Mouse (Mus musculus): ENCODE data around the gene Gm20388. TPM values are rescaled to one million over a fixed set of nuclear protein-coding genes. Genes with fewer than 3 reads are reported as not detected.

Gene Gm20388
- polyA plus RNA-seq, 1 experiment from 2014 or later, result 5.5 TPM

GRCm38 (mm10) chr8:122474951-122475560, 2564.4 kb downstream of the Gm20388 start:
- peaks cover 61% of the 10 kb centered on the region for H3K36me3 ChIP-seq (replicated peaks)
- no peaks in the 10 kb centered on the region for H3K27me3 ChIP-seq (ENCODE audit: poor library complexity, severe bottlenecking)
- H3K4me1 ChIP-seq, result peaks cover 31% of the 10 kb centered on the region
- H3K4me3 ChIP-seq, result peak overlapping the region; percentile 98
- H3K27ac ChIP-seq, result peak overlapping the region; percentile 91
- WGBS, result 21% methylated on average over 16 of the region's 16 CpGs
- DNase-seq (ENCODE audit: extremely low spot score, low spot score), result no peak
- no peaks in the 10 kb centered on the region for H3K9me3 ChIP-seq

GRCm38 (mm10) chr8:122475580-122476320, 2565.1 kb downstream of the Gm20388 start, which contains the start of the genes Rnf166 and Ctu2:
Gene Rnf166, minus strand, starts transcription at chr8:122476064.
Gene Ctu2, plus strand, starts transcription at chr8:122476143.
- WGBS, result under 1% methylated on average over 100 of the region's 103 CpGs
- peak; percentile 90 for DNase-seq (ENCODE audit: extremely low spot score, low spot score)
- Histone ChIP-seq H3K9me3 (no peaks in the 10 kb centered on the region), H3K36me3 (replicated peaks) (peaks cover 62% of the 10 kb centered on the region), H3K27ac (peak within 1 kb of the TSS; percentile 91), H3K27me3 (ENCODE audit: poor library complexity, severe bottlenecking) (no peaks in the 10 kb centered on the region), H3K4me1 (peaks cover 31% of the 10 kb centered on the region), H3K4me3 (peak within 1 kb of the TSS; percentile 98)

- Histone ChIP-seq H3K9me3 (no peaks in the 10 kb centered on the region), H3K27me3 (ENCODE audit: poor library complexity, severe bottlenecking) (no peaks in the 10 kb centered on the region), H3K4me3 (no peak overlapping the region), H3K36me3 (replicated peaks) (peaks cover 99% of the 10 kb centered on the region), H3K4me1 (peaks cover 2% of the 10 kb centered on the region), H3K27ac (no peak overlapping the region)
- no peak for DNase-seq (ENCODE audit: extremely low spot score, low spot score)
- 97% methylated on average over 8 of the region's 8 CpGs for WGBS
Measured at GRCm38 (mm10) chr8:122482448-122482847, 2571.8 kb downstream of the Gm20388 start.

- peaks cover 99% of the 10 kb centered on the region for H3K36me3 ChIP-seq (replicated peaks)
- H3K4me1 ChIP-seq, result no peaks in the 10 kb centered on the region
- DNase-seq (ENCODE audit: extremely low spot score, low spot score), result no peak
- no peak overlapping the region for H3K27ac ChIP-seq
- no peaks in the 10 kb centered on the region for H3K27me3 ChIP-seq (ENCODE audit: poor library complexity, severe bottlenecking)
- H3K9me3 ChIP-seq, result no peaks in the 10 kb centered on the region
- whole genome bisulfite sequencing, result 96% methylated on average over 7 of the region's 7 CpGs
- H3K4me3 ChIP-seq, result no peak overlapping the region
Measured at GRCm38 (mm10) chr8:122483877-122484276, 2573.2 kb downstream of the Gm20388 start.

- WGBS, result 93% methylated on average over 12 of the region's 12 CpGs
- H3K36me3 ChIP-seq (replicated peaks), result peaks cover 99% of the 10 kb centered on the region
Measured at GRCm38 (mm10) chr8:122484831-122485230, 2574.2 kb downstream of the Gm20388 start.

GRCm38 (mm10) chr8:122488387-122488786, 2577.7 kb downstream of the Gm20388 start:
- no peak overlapping the region for H3K4me3 ChIP-seq
- no peaks in the 10 kb centered on the region for H3K27me3 ChIP-seq (ENCODE audit: poor library complexity, severe bottlenecking)
- no peak for DNase-seq (ENCODE audit: extremely low spot score, low spot score)
- H3K9me3 ChIP-seq, result no peaks in the 10 kb centered on the region; the same call in 1 of the 2 replicates
- no peaks in the 10 kb centered on the region for H3K4me1 ChIP-seq
- WGBS, result 95% methylated on average over 9 of the region's 9 CpGs
- no peak overlapping the region for H3K27ac ChIP-seq
- H3K36me3 ChIP-seq (replicated peaks), result peaks cover 85% of the 10 kb centered on the region

More at GRCm38 (mm10) chr8:122484831-122485230, 2574.2 kb downstream of the Gm20388 start:
- Histone ChIP-seq H3K4me3 (no peak overlapping the region), H3K27me3 (ENCODE audit: poor library complexity, severe bottlenecking) (no peaks in the 10 kb centered on the region), H3K9me3 (no peaks in the 10 kb centered on the region), H3K4me1 (no peaks in the 10 kb centered on the region), H3K27ac (no peak overlapping the region)
- no peak for DNase-seq (ENCODE audit: extremely low spot score, low spot score)

GRCm38 (mm10) chr8:122497016-122497734, 2586.5 kb downstream of the Gm20388 start:
- WGBS, result 89% methylated on average over 12 of the region's 12 CpGs
- H3K4me3 ChIP-seq, result no peak overlapping the region
- H3K4me1 ChIP-seq, result peaks cover 8% of the 10 kb centered on the region; the same call in 1 of the 2 replicates
- no peak for DNase-seq (ENCODE audit: extremely low spot score, low spot score)
- H3K9me3 ChIP-seq, result no peaks in the 10 kb centered on the region; the same call in 1 of the 2 replicates
- peaks cover 53% of the 10 kb centered on the region for H3K36me3 ChIP-seq (replicated peaks)
- H3K27ac ChIP-seq, result no peak overlapping the region
- no peaks in the 10 kb centered on the region for H3K27me3 ChIP-seq (ENCODE audit: poor library complexity, severe bottlenecking)

- 70% methylated on average over 17 of the region's 17 CpGs for WGBS
- DNase-seq (ENCODE audit: extremely low spot score, low spot score), result no peak
- Histone ChIP-seq H3K9me3 (no peaks in the 10 kb centered on the region), H3K36me3 (replicated peaks) (peaks cover 49% of the 10 kb centered on the region), H3K27ac (no peak overlapping the region), H3K4me3 (no peak overlapping the region), H3K27me3 (ENCODE audit: poor library complexity, severe bottlenecking) (no peaks in the 10 kb centered on the region), H3K4me1 (peaks cover 8% of the 10 kb centered on the region; the same call in 1 of the 2 replicates)
Measured at GRCm38 (mm10) chr8:122497912-122498311, 2587.3 kb downstream of the Gm20388 start.

- H3K36me3 ChIP-seq (replicated peaks), result peaks cover 38% of the 10 kb centered on the region
- DNase-seq (ENCODE audit: extremely low spot score, low spot score), result peak; percentile 78
- H3K27me3 ChIP-seq (ENCODE audit: poor library complexity, severe bottlenecking), result no peaks in the 10 kb centered on the region
- 40% methylated on average over 10 of the region's 10 CpGs for WGBS
- H3K4me1 ChIP-seq, result peaks cover 17% of the 10 kb centered on the region; the same call in 1 of the 2 replicates
- H3K27ac ChIP-seq, result no peak overlapping the region
- H3K9me3 ChIP-seq, result no peaks in the 10 kb centered on the region
- H3K4me3 ChIP-seq, result no peak overlapping the region
Measured at GRCm38 (mm10) chr8:122500856-122501255, 2590.2 kb downstream of the Gm20388 start.

GRCm38 (mm10) chr8:122511552-122511951, 2600.9 kb downstream of the Gm20388 start:
- peak overlapping the region; percentile 1; the same call in 1 of the 2 replicates for H3K27ac ChIP-seq
- no peak for DNase-seq (ENCODE audit: extremely low spot score, low spot score)
- WGBS, result 88% methylated on average over 16 of the region's 16 CpGs
- H3K9me3 ChIP-seq, result no peaks in the 10 kb centered on the region
- peaks cover 4% of the 10 kb centered on the region for H3K4me1 ChIP-seq
- no peak overlapping the region for H3K4me3 ChIP-seq
- no peaks in the 10 kb centered on the region for H3K27me3 ChIP-seq (ENCODE audit: poor library complexity, severe bottlenecking)
- peaks cover 1% of the 10 kb centered on the region; the same call in 1 of the 2 replicates for H3K36me3 ChIP-seq (replicated peaks)

GRCm38 (mm10) chr8:122512392-122512791, 2601.8 kb downstream of the Gm20388 start:
- no peaks in the 10 kb centered on the region for H3K9me3 ChIP-seq
- no peak overlapping the region for H3K4me3 ChIP-seq
- no peak for DNase-seq (ENCODE audit: extremely low spot score, low spot score)
- H3K4me1 ChIP-seq, result peaks cover 12% of the 10 kb centered on the region
- WGBS, result 89% methylated on average over 7 of the region's 7 CpGs
- 0 out of 2 replicates have a peak overlapping the region, but pooled peaks have one; percentile 1 for H3K27ac ChIP-seq
- H3K36me3 ChIP-seq (replicated peaks), result no peaks in the 10 kb centered on the region; the same call in 1 of the 2 replicates
- no peaks in the 10 kb centered on the region for H3K27me3 ChIP-seq (ENCODE audit: poor library complexity, severe bottlenecking)

GRCm38 (mm10) chr8:122515699-122516098, 2605.1 kb downstream of the Gm20388 start:
- WGBS, result 95% methylated on average over 14 of the region's 14 CpGs
- Histone ChIP-seq H3K27me3 (ENCODE audit: poor library complexity, severe bottlenecking) (no peaks in the 10 kb centered on the region), H3K9me3 (no peaks in the 10 kb centered on the region), H3K4me1 (peaks cover 40% of the 10 kb centered on the region), H3K4me3 (no peak overlapping the region), H3K27ac (0 out of 2 replicates have a peak overlapping the region, but pooled peaks have one; percentile 30), H3K36me3 (replicated peaks) (no peaks in the 10 kb centered on the region; the same call in 1 of the 2 replicates)
- no peak for DNase-seq (ENCODE audit: extremely low spot score, low spot score)
